Mouse (Mus musculus) CH12.LX (cell line): Measurements from ENCODE around the gene Emilin3. TPM values are rescaled to one million over a fixed set of nuclear protein-coding genes. Genes with fewer than 3 reads are reported as not detected.

ENCODE experiments used
- DNase-seq: peaks from one replicate; pipeline ENCODE4 v3.0.0-alpha.2; 2013; ENCODE audit errors: extremely low read depth
- H3K27ac ChIP-seq: 2 replicates; pipeline ENCODE4 v1.5.1; 2012; ENCODE audit warnings: low read depth, mild to moderate bottlenecking, control low read depth, moderate library complexity; ENCODE audit not compliant: insufficient read depth
- H3K27me3 ChIP-seq: replicated peaks from 2 replicates; pipeline ENCODE3; 2012; ENCODE audit warnings: inconsistent platforms
- H3K36me3 ChIP-seq, 2 experiments: replicated peaks in 1 of 2; 2 replicates each; pipeline versions ENCODE3 to v1.6.1; 2012; ENCODE audit warnings: inconsistent platforms in 1 of 2, low read length in 1 of 2, mild to moderate bottlenecking in 1 of 2, mixed read lengths in 1 of 2, moderate library complexity in 1 of 2; ENCODE audit not compliant: control insufficient read depth in 1 of 2, insufficient read depth in 1 of 2
- H3K4me1 ChIP-seq, 2 experiments: 2 replicates each; pipeline ENCODE4 v1.6.1; 2012; ENCODE audit warnings: inconsistent platforms in 1 of 2, moderate library complexity in 1 of 2; ENCODE audit not compliant: insufficient read depth in 2 of 2, control insufficient read depth in 1 of 2
- H3K4me2 ChIP-seq: 2 replicates; pipeline ENCODE4 v1.6.1; 2012; ENCODE audit warnings: low read depth, mild to moderate bottlenecking, control low read depth; ENCODE audit not compliant: poor library complexity, insufficient read depth, severe bottlenecking
- H3K4me3 ChIP-seq, 3 experiments: fragments of 150-350 bp in 1 of 3; sonication (generic) in 1 of 3; replicated peaks in 1 of 3; 2 replicates each; pipeline versions ENCODE3 to v1.5.1; 2011 to 2012; ENCODE audit warnings: low read depth in 2 of 3, low read length in 2 of 3, mild to moderate bottlenecking in 2 of 3, moderate library complexity in 2 of 3, control low read depth in 1 of 3, improper control_type of control experiment in 1 of 3, inconsistent platforms in 1 of 3, mixed read lengths in 1 of 3; ENCODE audit not compliant: poor library complexity in 1 of 3
- H3K79me2 ChIP-seq: replicated peaks from 2 replicates; pipeline ENCODE4 v1.6.1; 2012; ENCODE audit warnings: mild to moderate bottlenecking, moderate library complexity; ENCODE audit not compliant: control insufficient read depth, poor library complexity, insufficient read depth, severe bottlenecking; ENCODE audit errors: extremely low read depth
- H3K9ac ChIP-seq: 2 replicates; pipeline ENCODE4 v1.6.1; 2012; ENCODE audit warnings: low read depth, mild to moderate bottlenecking, control low read depth, moderate library complexity; ENCODE audit not compliant: insufficient read depth
- H3K9me3 ChIP-seq: replicated peaks from 2 replicates; pipeline ENCODE3; 2012; ENCODE audit warnings: low read length, inconsistent platforms, mixed read lengths
- CHD1 ChIP-seq: IDR thresholded peaks from 2 replicates; pipeline ENCODE4 v1.6.1; 2012; ENCODE audit warnings: low read depth, low read length, improper control_type of control experiment, inconsistent platforms
- CTCF ChIP-seq, 2 experiments: IDR thresholded peaks in 1 of 2; conservative IDR thresholded peaks in 1 of 2; 2 replicates each; pipeline ENCODE4 v1.5.1; 2011 to 2012; ENCODE audit warnings: low read depth in 2 of 2, low read length in 2 of 2, improper control_type of control experiment in 1 of 2, inconsistent platforms in 1 of 2, mild to moderate bottlenecking in 1 of 2, moderate library complexity in 1 of 2
- ETS1 ChIP-seq: conservative IDR thresholded peaks from 2 replicates; pipeline ENCODE4 v1.6.1; 2012; ENCODE audit warnings: low read depth, mild to moderate bottlenecking, inconsistent platforms, low read length, improper control_type of control experiment, moderate library complexity
- IRF4 ChIP-seq: IDR thresholded peaks from 2 replicates; pipeline ENCODE4 v1.6.1; 2014; ENCODE audit warnings: low read depth, mild to moderate bottlenecking, inconsistent platforms, low read length, improper control_type of control experiment
- MAFK ChIP-seq: IDR thresholded peaks from 2 replicates; pipeline ENCODE4 v1.6.1; 2011; ENCODE audit warnings: low read length, improper control_type of control experiment; ENCODE audit not compliant: insufficient replicate concordance
- MAZ ChIP-seq: IDR thresholded peaks from 2 replicates; pipeline ENCODE4 v1.6.1; 2012; ENCODE audit warnings: low read depth, mild to moderate bottlenecking, inconsistent platforms, low read length, improper control_type of control experiment, moderate library complexity
- MEF2A ChIP-seq: IDR thresholded peaks from 2 replicates; pipeline ENCODE4 v1.6.1; 2014; ENCODE audit warnings: low read depth, mild to moderate bottlenecking, inconsistent platforms, low read length, improper control_type of control experiment, borderline replicate concordance
- MXI1 ChIP-seq: IDR thresholded peaks from 2 replicates; pipeline ENCODE4 v1.6.1; 2011; ENCODE audit warnings: mild to moderate bottlenecking, low read depth, low read length, improper control_type of control experiment
- NRF1 ChIP-seq: IDR thresholded peaks from 2 replicates; pipeline ENCODE4 v1.6.1; 2014; ENCODE audit warnings: low read depth, mild to moderate bottlenecking, inconsistent platforms, low read length, improper control_type of control experiment, moderate library complexity
- POLR2A ChIP-seq: IDR thresholded peaks from 2 replicates; pipeline ENCODE4 v1.6.1; 2011; ENCODE audit warnings: low read depth, mild to moderate bottlenecking, improper control_type of control experiment, low read length
- RAD21 ChIP-seq: IDR thresholded peaks from 2 replicates; pipeline ENCODE4 v1.6.1; 2011; ENCODE audit warnings: low read depth, mild to moderate bottlenecking, low read length, improper control_type of control experiment, moderate library complexity
- RCOR1 ChIP-seq: conservative IDR thresholded peaks from 2 replicates; pipeline ENCODE4 v1.6.1; 2012; ENCODE audit warnings: low read depth, mild to moderate bottlenecking, inconsistent platforms, low read length, improper control_type of control experiment
- SIN3A ChIP-seq: IDR thresholded peaks from 2 replicates; pipeline ENCODE4 v1.6.1; 2012; ENCODE audit warnings: low read length, improper control_type of control experiment, inconsistent platforms
- SMC3 ChIP-seq: IDR thresholded peaks from 2 replicates; pipeline ENCODE4 v1.6.1; 2011; ENCODE audit warnings: low read depth, low read length, improper control_type of control experiment
- TBP ChIP-seq: conservative IDR thresholded peaks from 2 replicates; pipeline ENCODE4 v1.6.1; 2011; ENCODE audit warnings: low read depth, low read length, improper control_type of control experiment
- UBTF ChIP-seq: IDR thresholded peaks from 2 replicates; pipeline ENCODE4 v1.6.1; 2012; ENCODE audit warnings: low read depth, mild to moderate bottlenecking, inconsistent platforms, low read length, improper control_type of control experiment, moderate library complexity
- USF1 ChIP-seq: IDR thresholded peaks from 2 replicates; pipeline ENCODE4 v1.6.1; 2014; ENCODE audit warnings: low read depth, mild to moderate bottlenecking, inconsistent platforms, low read length, improper control_type of control experiment
- USF2 ChIP-seq: conservative IDR thresholded peaks from 2 replicates; pipeline ENCODE4 v1.6.1; 2011; ENCODE audit warnings: low read depth, low read length, improper control_type of control experiment
- ZC3H11A ChIP-seq: IDR thresholded peaks from 2 replicates; pipeline ENCODE4 v1.6.1; 2012; ENCODE audit warnings: low read depth, mild to moderate bottlenecking, inconsistent platforms, low read length, improper control_type of control experiment
- ZKSCAN1 ChIP-seq: IDR thresholded peaks from 2 replicates; pipeline ENCODE4 v1.6.1; 2012; ENCODE audit warnings: low read depth, inconsistent platforms, low read length, improper control_type of control experiment, borderline replicate concordance
- ZMIZ1 ChIP-seq: IDR thresholded peaks from 2 replicates; pipeline ENCODE4 v1.6.1; 2012; ENCODE audit warnings: low read depth, mild to moderate bottlenecking, inconsistent platforms, low read length, improper control_type of control experiment
- dilution Hi-C: fragments of 300-500 bp; cut with MboI; formaldehyde crosslinking; loops from 2 replicates; pipeline ENCODE4 v1.14.3; 2020; ENCODE audit warnings: low sequenced_read_pairs; ENCODE audit not compliant: extremely low pct_unique_long_range_greater_than_20kb, extremely low pct_ligation_motif_present
- in situ Hi-C: fragments of 300-500 bp; cut with MboI; formaldehyde crosslinking; loops from 3 replicates; pipeline ENCODE4 v1.14.3; 2019; ENCODE audit warnings: low sequenced_read_pairs, low pct_ligation_motif_present, low pct_unique_long_range_greater_than_20kb, mixed read lengths
- polyA plus RNA-seq: library from polyadenylated mRNA; unstranded; fragments of >175 nt; gene quantifications from 2 replicates; pipeline ENCODE4 v1.2.1, GENCODE M21; 2012; ENCODE audit warnings: low read depth; ENCODE audit not compliant: insufficient read length
- total RNA-seq, 2 experiments: library from RNA; depleted of rRNA; stranded (reverse); fragments of 300-350 nt in 1 of 2; fragments of >200 nt in 1 of 2; gene quantifications; 2 replicates each; pipeline ENCODE4 v1.2.3; 2012 to 2014

Gene Emilin3
- total and polyA plus RNA-seq, 3 experiments, result not detected

- H3K4me2 ChIP-seq, result no peak overlapping the region
Measured at GRCm38 (mm10) chr2:160865266-160865665, 46.9 kb downstream of the Emilin3 start.

DNA sequence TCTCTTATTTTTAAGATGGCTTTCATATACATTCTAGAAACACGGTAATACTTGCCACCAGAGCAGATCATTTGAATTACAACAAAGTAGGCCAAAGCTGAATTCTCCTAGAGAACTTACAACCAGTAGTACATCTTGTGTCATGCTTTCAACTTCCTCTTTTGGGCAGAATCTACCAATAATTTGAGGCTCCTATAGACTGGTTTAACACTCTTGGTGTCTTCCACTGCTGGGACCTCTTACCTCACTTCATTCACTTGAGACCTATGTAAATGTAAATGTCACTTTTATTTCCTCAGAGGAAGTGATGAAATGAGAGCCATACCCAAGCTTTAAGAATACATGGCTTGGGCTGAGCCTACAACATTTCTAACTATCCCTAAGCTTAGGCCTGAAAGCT lies 48.0 kb downstream of the Emilin3 start:
- H3K79me2 ChIP-seq, result no peaks in the 10 kb centered on the region; the same call in 1 of the 2 replicates
- DNase-seq, result no peak
- TF ChIP-seq CTCF (conservative IDR thresholded peaks at IDR 0.05 in 1 of 2, IDR thresholded peaks at IDR 0.05 in 1 of 2; ENCODE audit: low read depth in 2 of 2, low read length in 2 of 2) (no peak), MEF2A (no peak), UBTF (no peak), RAD21 (no peak), TBP (no peak)
- TF ChIP-seq, all 38 proteins: peak for 0
- Histone ChIP-seq H3K4me3 (no peak overlapping the region), H3K36me3 (no peaks in the 10 kb centered on the region), H3K4me2 (no peak overlapping the region), H3K27ac (no peak overlapping the region), H3K9me3 (no peaks in the 10 kb centered on the region), H3K9ac (no peak overlapping the region), H3K27me3 (no peaks in the 10 kb centered on the region), H3K4me1 (peaks cover 0 to 6% of the 10 kb centered on the region in 2 experiments; a peak in 1 of 4 replicates)
- in situ Hi-C loops (no loop called here), dilution Hi-C loops (no loop called here)

More at GRCm38 (mm10) chr2:160865266-160865665, 46.9 kb downstream of the Emilin3 start:
- no peak overlapping the region for H3K27ac ChIP-seq
- H3K27me3 ChIP-seq, result no peaks in the 10 kb centered on the region
- dilution Hi-C loops, result no loop called here
- no peaks in the 10 kb centered on the region; the same call in 1 of the 2 replicates for H3K79me2 ChIP-seq
- no peaks in the 10 kb centered on the region for H3K36me3 ChIP-seq
- H3K9ac ChIP-seq, result no peak overlapping the region
- TF ChIP-seq ZKSCAN1, result no peak
- no peak for TF ChIP-seq ZMIZ1
- TF ChIP-seq USF1, result no peak
- no peak for TF ChIP-seq RCOR1
- no peak for TF ChIP-seq CHD1
- TF ChIP-seq NRF1, result no peak
- no peak for TF ChIP-seq RAD21
- no peak for TF ChIP-seq POLR2A
- no peak for TF ChIP-seq MXI1
- TF ChIP-seq ETS1, result no peak
- no peak for DNase-seq
- no peak overlapping the region for H3K4me3 ChIP-seq
- H3K9me3 ChIP-seq, result no peaks in the 10 kb centered on the region
- H3K4me1 ChIP-seq, result peaks cover 0 to 6% of the 10 kb centered on the region in 2 experiments; a peak in 1 of 4 replicates
- in situ Hi-C loops, result no loop called here

DNA sequence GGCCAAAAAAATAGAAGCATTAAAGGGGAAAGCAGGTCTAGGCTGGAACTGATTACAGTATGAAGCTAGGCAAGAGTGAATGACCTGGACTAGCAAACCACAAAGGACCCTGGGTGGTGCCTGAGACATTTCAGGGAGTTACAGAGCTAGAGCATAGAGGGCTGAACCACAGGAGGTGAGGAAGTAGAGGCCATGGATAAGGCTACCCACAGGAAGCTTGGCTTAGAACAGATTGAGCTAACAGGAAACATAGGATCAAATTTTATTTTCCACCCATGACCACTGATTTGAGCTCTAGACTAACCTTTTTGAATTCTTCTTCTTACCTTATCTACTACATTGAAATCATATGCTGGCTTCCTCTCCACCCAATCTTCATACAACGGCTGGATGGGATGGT lies 51.8 kb downstream of the Emilin3 start:
- Histone ChIP-seq H3K27me3 (no peaks in the 10 kb centered on the region), H3K9me3 (no peaks in the 10 kb centered on the region), H3K9ac (no peak overlapping the region)
- no peak for DNase-seq
- TF ChIP-seq RAD21 (no peak), ZC3H11A (no peak), USF2 (no peak), SIN3A (no peak), SMC3 (no peak), ZMIZ1 (no peak), MAFK (no peak), IRF4 (no peak), MAZ (no peak)
- TF ChIP-seq, all 38 proteins: peak for 0
- H3K27ac ChIP-seq, result no peak overlapping the region
- no peak overlapping the region for H3K4me2 ChIP-seq
- no peaks in the 10 kb centered on the region for H3K36me3 ChIP-seq
- H3K4me3 ChIP-seq, result no peak overlapping the region
- dilution Hi-C loops, result no loop called here
- in situ Hi-C loops, result no loop called here
- peaks cover 0 to 6% of the 10 kb centered on the region in 2 experiments; a peak in 1 of 4 replicates for H3K4me1 ChIP-seq
- no peaks in the 10 kb centered on the region; the same call in 1 of the 2 replicates for H3K79me2 ChIP-seq
